Mouse (Mus musculus): ENCODE measurements around the gene 1700093K21Rik.
A peak's percentile ranks its signal among the peaks of the same experiment; 100 is the strongest.

DNA sequence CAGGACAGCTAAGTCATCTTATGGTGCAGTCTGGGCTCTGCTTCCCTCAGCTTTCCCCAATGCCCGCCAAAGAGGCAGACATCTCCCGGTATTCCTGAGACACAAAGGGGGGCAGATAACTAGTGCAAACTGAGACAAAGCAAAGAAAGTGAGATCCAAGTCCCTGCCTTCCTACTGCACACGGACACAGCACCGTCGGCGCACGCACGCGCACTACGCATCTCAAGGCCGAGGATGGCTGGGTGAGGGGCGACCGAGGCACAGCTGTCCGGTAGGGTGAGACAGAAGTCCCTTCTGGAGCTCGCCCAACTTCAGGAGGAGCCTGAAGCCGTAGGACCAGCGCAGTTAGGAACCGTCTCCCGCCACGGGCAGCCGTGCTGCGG is 23.6 kb downstream of the 1700093K21Rik start:
- TF ChIP-seq CTCF (IDR thresholded peaks at IDR 0.05; ENCODE audit: extremely low read depth, insufficient read depth, low read length) (no peak), POLR2A (IDR thresholded peaks at IDR 0.05; ENCODE audit: extremely low read depth, insufficient read depth, low read length) (peak; percentile 74; the same call in 1 of the 2 replicates)

All from cortical plate, adult 2 months (tissue).